Mouse (Mus musculus): ENCODE measurements at regions not wholly inside any gene's neighbourhood (a gene's known extent, or its start where the extent isn't known, plus 50 kb on each side); places are given as distances from the start of the nearest gene placed in this dataset.

DNA sequence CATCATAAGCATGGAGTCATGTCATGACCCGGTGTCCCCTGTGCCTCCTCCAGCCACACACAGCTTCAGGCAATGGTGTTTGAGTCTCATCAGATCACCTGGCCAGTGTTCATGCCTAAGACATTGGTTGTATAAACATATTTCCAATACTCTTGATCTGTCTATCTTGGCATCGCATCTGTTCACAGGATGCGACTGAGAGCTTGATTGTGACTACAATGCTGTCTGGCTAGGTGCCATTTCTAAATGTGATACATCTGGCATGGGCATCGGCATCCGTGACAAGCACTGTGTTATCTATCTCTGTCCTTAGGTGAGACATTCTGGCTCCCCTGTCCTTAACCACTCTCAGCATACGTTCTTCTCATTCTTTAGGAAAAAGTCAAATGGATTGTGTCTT is 102.3 kb upstream of the Fut8 start:
- DNase-seq (ENCODE audit: low spot score in 2 of 2) = no peak

GRCm38 (mm10) chr12:77135067-77135466 is 102.9 kb upstream of the Fut8 start:
- no peak for DNase-seq (ENCODE audit: low spot score in 2 of 2)

GRCm38 (mm10) chr12:77134306-77135010 is 103.5 kb upstream of the Fut8 start:
- DNase-seq (ENCODE audit: low spot score in 2 of 2) = no peak

DNA sequence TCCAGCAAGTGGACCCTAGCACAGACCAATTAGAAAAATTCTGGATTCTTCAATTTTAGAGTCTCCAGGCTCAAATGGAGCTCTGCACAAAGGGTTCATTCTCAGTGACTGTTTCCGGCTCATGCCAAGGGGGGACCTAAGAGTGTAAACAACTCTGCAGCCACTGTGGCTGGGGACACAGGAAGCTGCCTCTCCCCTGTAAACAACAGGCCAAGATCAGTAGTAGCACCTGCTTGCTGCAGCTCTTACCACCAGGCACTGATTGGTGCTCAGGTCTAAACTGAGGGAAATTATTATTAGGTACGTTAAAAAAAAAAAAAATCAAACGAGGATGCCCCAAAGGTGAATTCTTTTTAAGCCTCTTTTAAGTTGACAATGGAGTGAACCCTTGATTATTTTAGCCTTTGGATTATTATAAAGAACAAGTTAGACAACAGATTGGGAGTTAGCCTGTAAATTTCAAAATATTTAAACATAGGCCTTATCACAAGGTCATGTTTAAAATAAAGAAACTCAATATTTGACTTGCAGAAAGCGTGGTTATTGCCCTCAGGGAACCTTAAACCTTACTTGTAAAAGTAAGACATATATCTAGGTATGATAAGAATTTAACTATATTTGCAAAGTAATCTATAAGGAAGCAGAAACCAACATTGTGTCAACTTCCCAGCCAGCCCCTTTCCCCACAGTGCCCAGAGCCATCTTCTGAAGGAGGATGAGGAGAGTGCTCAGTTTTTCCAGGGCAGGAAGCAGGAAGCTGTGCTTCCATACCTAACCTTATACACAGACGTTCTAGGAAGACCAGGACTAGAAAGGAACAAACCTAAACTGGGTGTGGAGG is 104.2 kb upstream of the Fut8 start:
- no peak for DNase-seq (ENCODE audit: low spot score in 2 of 2)

DNA sequence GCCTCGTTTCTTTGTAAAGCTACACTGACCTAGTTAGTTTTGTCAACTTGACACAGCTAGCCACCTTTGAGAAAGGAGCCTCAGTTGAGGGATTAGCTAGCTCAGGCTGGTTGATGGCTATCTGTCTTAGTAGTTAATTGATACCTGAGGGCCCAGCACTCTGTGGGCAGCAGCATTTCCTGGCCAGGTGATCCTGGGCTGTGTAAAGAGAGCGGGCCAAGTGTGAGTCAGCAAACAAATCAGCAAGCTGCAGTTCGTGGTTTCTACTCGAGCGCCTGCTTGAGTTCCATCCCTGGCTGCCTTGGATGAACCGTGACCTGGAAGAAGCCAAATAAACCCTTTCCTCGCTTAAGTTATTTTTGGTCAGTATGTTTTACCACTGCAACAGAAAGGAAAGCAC is 106.6 kb upstream of the Fut8 start:
- no peak for DNase-seq (ENCODE audit: low spot score in 2 of 2)

- DNase-seq (ENCODE audit: low spot score in 2 of 2) = no peak
Measured at GRCm38 (mm10) chr12:77130526-77130925, 107.4 kb upstream of the Fut8 start.

GRCm38 (mm10) chr12:77124267-77124666 is 113.7 kb upstream of the Fut8 start:
- DNase-seq (ENCODE audit: low spot score in 2 of 2) = no peak

GRCm38 (mm10) chr12:77113516-77113915 is 124.4 kb upstream of the Fut8 start:
- no peak for DNase-seq (ENCODE audit: low spot score in 2 of 2)

GRCm38 (mm10) chr12:77112133-77112532 is 125.8 kb upstream of the Fut8 start:
- no peak for DNase-seq (ENCODE audit: low spot score in 2 of 2)

DNA sequence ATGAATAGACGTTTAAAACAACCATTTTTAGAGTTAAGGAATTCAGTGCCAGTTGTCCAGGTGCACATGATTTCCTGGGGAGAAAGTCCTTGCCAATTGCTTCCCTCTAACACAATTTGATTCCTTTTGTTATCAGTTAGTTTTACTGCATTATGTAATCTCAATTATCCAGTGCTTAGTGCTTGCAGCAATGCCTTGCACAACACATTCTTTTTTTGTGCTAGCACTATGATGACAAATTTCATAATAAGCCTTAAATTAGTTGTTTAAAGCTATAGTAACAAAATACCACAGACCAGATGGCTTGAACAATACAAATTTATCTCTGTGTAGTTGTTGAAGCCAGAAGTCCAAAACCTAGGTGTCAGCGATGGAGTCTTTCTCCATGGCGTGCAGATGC is 130.7 kb upstream of the Fut8 start:
- peak in 1 of 2 experiments; percentile 62 for DNase-seq (ENCODE audit: low spot score in 2 of 2)

GRCm38 (mm10) chr12:77105887-77106600 is 131.9 kb upstream of the Fut8 start:
- DNase-seq (ENCODE audit: low spot score in 2 of 2) = no peak

- no peak for DNase-seq (ENCODE audit: low spot score in 2 of 2)
Measured at GRCm38 (mm10) chr12:77100482-77100881, 137.4 kb upstream of the Fut8 start.

DNA sequence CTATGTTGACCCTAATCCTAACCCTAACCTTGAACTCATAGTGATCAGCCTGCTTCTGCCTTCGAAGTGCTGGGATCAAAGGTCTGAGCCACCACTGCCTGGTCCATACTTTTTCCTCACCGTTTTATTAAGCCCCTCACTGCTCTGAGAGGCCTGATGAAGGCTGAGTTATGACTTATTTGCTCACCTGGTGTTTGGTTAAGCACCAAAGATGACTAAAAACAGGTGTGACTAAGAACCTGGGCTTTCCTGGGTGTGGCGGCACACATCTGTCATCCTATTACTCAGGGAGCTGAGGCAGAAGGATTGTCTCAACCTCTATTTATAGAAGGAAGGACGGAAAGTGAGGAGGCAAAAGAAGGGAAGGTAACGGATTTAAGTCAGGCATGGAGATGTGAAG is 137.5 kb upstream of the Max start:
- no peak for DNase-seq (ENCODE audit: low spot score in 2 of 2)

DNA sequence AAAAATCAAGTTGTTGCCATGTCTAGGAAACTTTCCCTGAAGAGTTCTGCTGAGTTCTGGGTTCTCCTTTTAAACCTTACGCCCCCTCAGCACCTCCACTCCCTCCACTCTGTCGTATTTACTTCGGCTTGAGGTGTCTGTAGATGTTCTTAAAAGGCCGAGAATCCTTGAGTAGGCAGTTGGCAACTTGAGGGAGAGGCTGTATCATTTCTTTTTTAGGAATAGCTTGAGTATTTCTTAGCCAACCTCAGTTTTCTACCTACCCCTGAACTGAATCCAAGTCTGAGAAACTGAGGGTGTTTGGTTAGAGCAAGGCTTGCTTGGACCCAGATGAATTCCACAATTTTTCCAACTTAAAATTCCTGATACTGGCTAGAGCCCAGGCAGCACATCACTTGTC is 136.8 kb upstream of the Max start:
- DNase-seq (ENCODE audit: low spot score in 2 of 2) = no peak

DNA sequence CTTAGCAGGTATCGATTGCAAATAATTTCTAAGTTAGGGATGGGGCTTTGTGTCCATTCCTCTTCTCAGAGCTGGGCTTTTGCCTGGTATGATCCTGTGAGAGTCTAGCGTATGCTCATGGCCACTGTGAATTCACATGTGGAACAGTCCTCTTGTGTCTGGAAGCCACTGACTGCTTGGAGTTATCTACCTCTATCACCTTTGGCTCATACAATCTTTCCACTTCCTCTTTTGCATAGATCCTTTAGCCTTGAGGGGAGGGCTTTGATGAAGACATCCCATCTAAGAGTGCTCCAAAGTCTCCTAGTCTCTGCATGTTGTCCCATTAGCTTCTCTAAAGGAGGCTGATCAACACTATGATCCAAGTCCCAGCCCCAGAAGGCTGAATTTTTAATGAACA is 135.8 kb upstream of the Max start:
- no peak for DNase-seq (ENCODE audit: low spot score in 2 of 2)

DNA sequence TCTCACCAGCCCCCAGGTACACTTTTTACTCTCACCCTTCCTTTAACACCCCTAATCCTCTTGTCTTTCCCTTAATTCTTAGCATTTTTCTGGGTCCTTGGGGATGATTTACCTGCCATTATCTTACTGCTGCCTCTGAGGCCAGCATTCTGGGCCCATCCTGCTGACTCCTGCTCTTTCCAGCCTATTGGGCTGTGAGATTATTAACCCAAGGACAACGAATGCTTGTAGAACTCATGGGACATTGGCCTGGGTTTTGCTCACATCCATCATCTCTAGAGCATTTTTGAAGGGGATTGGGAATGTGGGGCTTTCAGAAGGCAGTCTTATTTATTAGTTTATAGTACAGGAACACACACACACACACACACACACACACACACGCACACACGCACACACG is 134.5 kb upstream of the Max start:
- no peak for DNase-seq (ENCODE audit: low spot score in 2 of 2)

DNA sequence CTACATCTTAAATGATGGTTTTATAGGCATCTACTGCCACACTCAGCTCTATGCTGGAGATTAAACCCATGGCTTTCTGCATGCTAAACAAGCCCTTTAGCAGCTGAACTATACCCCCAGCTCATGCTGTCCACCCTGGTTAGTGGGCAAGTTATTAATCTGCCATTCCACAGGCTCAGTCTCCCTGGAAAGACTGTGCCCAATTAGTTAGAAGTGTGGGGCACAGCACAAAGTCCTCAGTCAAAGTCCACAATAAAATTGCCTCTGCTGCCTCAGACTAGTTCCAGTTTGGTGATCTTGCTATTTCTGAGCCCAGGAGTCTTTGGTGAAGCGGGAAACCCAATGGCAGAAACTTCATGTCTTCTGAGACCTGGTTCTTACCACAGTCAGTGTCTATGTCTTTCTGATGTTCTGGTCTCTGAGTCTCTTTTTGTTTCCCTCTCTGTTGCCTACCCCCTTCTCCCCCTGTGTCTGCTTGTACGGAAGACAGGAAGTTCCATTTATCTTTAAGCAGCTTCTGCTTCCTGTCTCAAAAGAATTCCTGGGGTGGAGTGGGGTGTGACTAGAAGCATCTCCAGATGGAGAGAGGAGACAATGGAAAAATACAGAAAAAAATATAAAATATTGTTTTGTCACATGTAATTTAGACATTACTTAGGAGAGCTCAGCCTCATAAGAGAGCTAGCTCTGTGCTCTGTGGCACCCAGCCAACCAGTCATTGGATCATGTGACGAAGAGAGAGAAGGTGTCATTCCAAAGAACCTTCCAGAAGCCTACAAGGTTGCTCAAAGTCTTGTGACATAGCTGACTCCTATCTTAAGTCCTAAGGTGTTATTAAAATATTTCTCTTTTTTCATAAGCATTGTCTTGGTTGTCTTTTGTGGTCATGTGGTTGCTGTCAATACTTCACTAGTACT is 133.3 kb upstream of the Max start:
- no peak for DNase-seq (ENCODE audit: low spot score in 2 of 2)

- no peak for DNase-seq (ENCODE audit: low spot score in 2 of 2)
Measured at GRCm38 (mm10) chr12:77094168-77094567, 132.2 kb upstream of the Max start.

- DNase-seq (ENCODE audit: low spot score in 2 of 2) = peak; percentile 22 to 79
Measured at GRCm38 (mm10) chr12:77092741-77093140, 130.7 kb upstream of the Max start.

- no peak for DNase-seq (ENCODE audit: low spot score in 2 of 2)
Measured at GRCm38 (mm10) chr12:77092143-77092542, 130.1 kb upstream of the Max start.

- DNase-seq (ENCODE audit: low spot score in 2 of 2) = no peak
Measured at GRCm38 (mm10) chr12:77091700-77092099, 129.7 kb upstream of the Max start.
